Mouse (Mus musculus) olfactory bulb, adult 2 months (tissue): Measurements from ENCODE around the gene Spata13.

Source experiments
- CTCF ChIP-seq: fragments of 200-500 bp; IDR thresholded peaks from 2 replicates; pipeline ENCODE4 v1.5.1; 2012; ENCODE audit warnings: low read depth, mild to moderate bottlenecking, low read length, moderate library complexity; ENCODE audit not compliant: insufficient read depth
- POLR2A ChIP-seq: fragments of 200-500 bp; IDR thresholded peaks from 2 replicates; pipeline ENCODE4 v1.6.1; 2012; ENCODE audit warnings: mild to moderate bottlenecking, low read depth, low read length, moderate library complexity; ENCODE audit not compliant: insufficient read depth

DNA sequence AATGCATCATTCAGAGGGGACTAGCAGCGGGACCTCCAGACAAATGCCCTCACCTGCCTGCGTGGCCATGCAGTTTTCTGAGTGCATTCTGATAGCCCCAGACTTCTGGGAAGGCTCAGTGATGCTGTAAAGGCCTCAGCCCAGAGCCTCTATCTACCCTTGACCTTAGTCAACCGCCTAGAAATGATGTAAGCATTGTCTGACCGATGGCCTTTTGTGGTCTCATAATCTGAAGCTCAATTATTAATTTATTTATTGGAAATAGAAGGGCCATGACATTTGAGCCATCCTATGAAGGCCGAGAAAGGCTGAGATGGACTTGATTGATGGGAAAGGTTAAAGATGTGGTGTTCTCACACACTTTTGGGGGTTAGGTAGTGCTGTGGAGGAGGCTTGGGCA lies 56.0 kb downstream of the Spata13 start:
- TF ChIP-seq CTCF (no peak), POLR2A (no peak)
